Mouse (Mus musculus) embryonic facial prominence, embryonic 15.5 days (tissue): Measurements from ENCODE around the gene Ttbk2. TPM values are rescaled to one million over a fixed set of nuclear protein-coding genes. Genes with fewer than 3 reads are reported as not detected.

Experiments
- ATAC-seq: fragments of 200-750 bp; cut with Nextera tagmentation; 2 replicates; pipeline ENCODE4 v1.8.0; 2017; ENCODE audit warnings: low read depth, moderate TSS enrichment; ENCODE audit not compliant: insufficient number of reproducible peaks, low FRiP score, low TSS enrichment
- H3K27ac ChIP-seq: fragments of 300-500 bp; sonication (generic); replicated peaks from 2 replicates; pipeline ENCODE4 v1.5.1; 2015; ENCODE audit warnings: mild to moderate bottlenecking, inconsistent platforms
- H3K27me3 ChIP-seq: fragments of 300-500 bp; sonication (generic); 2 replicates; pipeline ENCODE4 v1.6.1; 2015; ENCODE audit warnings: inconsistent platforms
- H3K36me3 ChIP-seq: fragments of 300-500 bp; sonication (generic); 2 replicates; pipeline ENCODE4 v1.6.1; 2015; ENCODE audit warnings: mild to moderate bottlenecking, inconsistent platforms
- H3K4me1 ChIP-seq: fragments of 300-500 bp; sonication (generic); 2 replicates; pipeline ENCODE4 v1.6.1; 2015; ENCODE audit warnings: inconsistent platforms
- H3K4me2 ChIP-seq: fragments of 300-500 bp; sonication (generic); replicated peaks from 2 replicates; pipeline ENCODE4 v1.6.1; 2015; ENCODE audit warnings: mild to moderate bottlenecking, inconsistent platforms
- H3K4me3 ChIP-seq: fragments of 300-500 bp; sonication (generic); replicated peaks from 2 replicates; pipeline ENCODE4 v1.5.1; 2015; ENCODE audit warnings: mild to moderate bottlenecking, inconsistent platforms
- H3K9ac ChIP-seq: fragments of 300-500 bp; sonication (generic); 2 replicates; pipeline ENCODE4 v1.6.1; 2015; ENCODE audit warnings: inconsistent platforms
- H3K9me3 ChIP-seq: fragments of 300-500 bp; sonication (generic); replicated peaks from 2 replicates; pipeline ENCODE4 v1.6.1; 2016; ENCODE audit warnings: inconsistent platforms
- WGBS: fragments of 180-500 bp; shearing (Covaris S2); methylation state at CpG from one replicate; pipeline ENCODE4 v1.1.7; 2015; 5-methylcytosine and 5-hydroxymethylcytosine counted together
- polyA plus RNA-seq: library from polyadenylated mRNA; unstranded; fragments of >200 nt; fragmentation: Nextera tagmentation; extraction: Ambion mirVana; gene quantifications from 2 replicates; pipeline ENCODE4 v1.2.1, GENCODE M21; 2015

The Ttbk2 gene
- polyA plus RNA-seq, 1 experiment from 2014 or later, result 3.9 TPM

DNA sequence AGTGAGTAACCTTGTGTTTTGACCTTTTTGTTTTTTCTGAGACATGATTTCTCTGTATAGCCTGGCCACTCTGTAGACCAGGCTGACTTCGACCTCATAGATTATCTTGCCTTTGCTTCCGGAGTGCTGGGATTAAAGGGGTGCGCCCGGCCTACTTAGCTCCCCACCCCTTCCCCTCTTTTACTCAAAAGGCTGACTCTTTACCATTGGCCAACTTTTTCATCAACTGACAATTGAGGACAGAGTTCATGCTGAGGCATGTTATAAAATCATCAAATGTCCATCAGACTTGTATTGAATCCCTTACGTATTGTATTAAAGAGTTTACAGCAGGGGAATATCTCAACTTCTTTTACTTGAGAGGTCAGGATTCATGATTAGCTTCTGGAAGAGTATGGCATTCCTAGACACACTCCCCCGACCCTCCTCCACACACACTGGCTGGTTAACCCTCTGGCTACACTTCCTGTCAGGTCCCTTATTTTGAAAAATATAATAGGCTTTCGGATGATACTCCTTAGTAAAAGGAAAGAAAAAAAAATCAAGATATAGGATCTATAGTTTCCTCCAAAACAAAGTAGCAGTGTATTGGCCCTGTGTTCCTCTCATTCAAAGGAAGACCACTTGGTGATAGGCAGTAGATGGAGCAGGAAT, 118.4 kb downstream of the Ttbk2 start:
- peak overlapping the region; percentile 92 for H3K27ac ChIP-seq
- peaks cover 29% of the 10 kb centered on the region for H3K4me1 ChIP-seq
- H3K36me3 ChIP-seq, result peaks cover 17% of the 10 kb centered on the region
- peak overlapping the region; percentile 91 for H3K4me3 ChIP-seq
- no peak overlapping the region for H3K9ac ChIP-seq
- H3K9me3 ChIP-seq, result no peaks in the 10 kb centered on the region
- peak overlapping the region; percentile 91 for H3K4me2 ChIP-seq
- no peak; the same call in 1 of the 2 replicates for ATAC-seq
- WGBS, result 43% methylated on average over 7 of the region's 7 CpGs
- H3K27me3 ChIP-seq, result no peaks in the 10 kb centered on the region

- Histone ChIP-seq H3K4me3 (peak overlapping the region; percentile 91), H3K9ac (peak overlapping the region; percentile 85), H3K9me3 (no peaks in the 10 kb centered on the region), H3K36me3 (peaks cover 24% of the 10 kb centered on the region), H3K27me3 (no peaks in the 10 kb centered on the region), H3K4me2 (peak overlapping the region; percentile 91), H3K4me1 (peaks cover 29% of the 10 kb centered on the region), H3K27ac (peak overlapping the region; percentile 92)
- under 1% methylated on average over 59 of the region's 61 CpGs for WGBS
- peak; percentile 98 for ATAC-seq
Measured at GRCm38 (mm10) chr2:120731167-120731862, 119.1 kb downstream of the Ttbk2 start.

- H3K4me1 ChIP-seq, result peaks cover 29% of the 10 kb centered on the region
- H3K27ac ChIP-seq, result peak overlapping the region; percentile 92
- peak overlapping the region; percentile 85 for H3K9ac ChIP-seq
- H3K4me3 ChIP-seq, result peak overlapping the region; percentile 91
- no peaks in the 10 kb centered on the region for H3K9me3 ChIP-seq
- peaks cover 30% of the 10 kb centered on the region for H3K36me3 ChIP-seq
- H3K4me2 ChIP-seq, result peak overlapping the region; percentile 91
- ATAC-seq, result peak; percentile 62
- WGBS, result under 1% methylated on average over 42 of the region's 50 CpGs
- H3K27me3 ChIP-seq, result no peaks in the 10 kb centered on the region
Measured at GRCm38 (mm10) chr2:120730639-120731166, 119.7 kb downstream of the Ttbk2 start.

GRCm38 (mm10) chr2:120729775-120730585, 120.4 kb downstream of the Ttbk2 start:
- Histone ChIP-seq H3K27me3 (no peaks in the 10 kb centered on the region), H3K4me2 (peak overlapping the region; percentile 91), H3K9ac (peak overlapping the region; percentile 85), H3K4me1 (peaks cover 29% of the 10 kb centered on the region), H3K36me3 (peaks cover 38% of the 10 kb centered on the region), H3K9me3 (no peaks in the 10 kb centered on the region), H3K4me3 (peak overlapping the region; percentile 91), H3K27ac (peak overlapping the region; percentile 92; the same call in 1 of the 2 replicates)
- WGBS, result 9% methylated on average over 23 of the region's 23 CpGs
- no peak for ATAC-seq

DNA sequence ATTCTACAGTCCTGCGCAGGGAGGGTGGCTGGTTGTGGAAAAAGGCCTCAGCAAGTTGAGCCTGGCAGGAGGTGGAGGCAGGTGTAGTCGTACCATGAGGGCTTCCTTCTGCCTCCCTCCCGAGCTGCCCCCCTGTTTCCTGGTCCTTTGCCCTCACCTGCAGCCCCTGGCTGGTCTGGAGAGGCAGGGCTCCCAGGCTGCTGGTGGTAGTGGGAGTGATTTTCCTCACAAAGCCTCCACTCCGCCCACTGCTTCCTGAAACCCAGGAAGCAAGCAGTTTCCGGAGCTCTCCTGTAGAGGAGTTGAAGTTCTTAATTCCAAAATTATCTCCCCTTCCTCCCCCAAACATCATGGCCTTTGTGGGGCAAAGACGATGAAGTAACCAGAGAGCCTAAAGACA, 126.2 kb downstream of the Ttbk2 start:
- peaks cover 93% of the 10 kb centered on the region for H3K36me3 ChIP-seq
- H3K27ac ChIP-seq, result no peak overlapping the region
- H3K9ac ChIP-seq, result no peak overlapping the region
- H3K27me3 ChIP-seq, result no peaks in the 10 kb centered on the region
- H3K4me3 ChIP-seq, result no peak overlapping the region
- 74% methylated on average over 6 of the region's 6 CpGs for WGBS
- ATAC-seq, result no peak
- no peak overlapping the region for H3K4me2 ChIP-seq
- peaks cover 10% of the 10 kb centered on the region for H3K4me1 ChIP-seq
- no peaks in the 10 kb centered on the region for H3K9me3 ChIP-seq

- Histone ChIP-seq H3K27ac (no peak overlapping the region), H3K4me1 (0 out of 2 replicates have a peak, but pooled peaks cover 4% of the 10 kb centered on the region)
- 72% methylated on average over 4 of the region's 4 CpGs for WGBS
Measured at GRCm38 (mm10) chr2:120723621-120724020, 126.8 kb downstream of the Ttbk2 start.

GRCm38 (mm10) chr2:120722491-120722890, 127.9 kb downstream of the Ttbk2 start:
- Histone ChIP-seq H3K4me3 (no peak overlapping the region), H3K4me1 (no peaks in the 10 kb centered on the region), H3K36me3 (peaks cover 97% of the 10 kb centered on the region), H3K4me2 (no peak overlapping the region), H3K9ac (no peak overlapping the region), H3K27ac (no peak overlapping the region), H3K27me3 (no peaks in the 10 kb centered on the region), H3K9me3 (no peaks in the 10 kb centered on the region)
- no peak for ATAC-seq
- WGBS, result 77% methylated on average over 8 of the region's 8 CpGs

More at GRCm38 (mm10) chr2:120723621-120724020, 126.8 kb downstream of the Ttbk2 start:
- ATAC-seq, result no peak
- H3K9ac ChIP-seq, result no peak overlapping the region
- no peak overlapping the region for H3K4me3 ChIP-seq
- H3K4me2 ChIP-seq, result no peak overlapping the region
- H3K9me3 ChIP-seq, result no peaks in the 10 kb centered on the region
- H3K36me3 ChIP-seq, result peaks cover 97% of the 10 kb centered on the region
- no peaks in the 10 kb centered on the region for H3K27me3 ChIP-seq

DNA sequence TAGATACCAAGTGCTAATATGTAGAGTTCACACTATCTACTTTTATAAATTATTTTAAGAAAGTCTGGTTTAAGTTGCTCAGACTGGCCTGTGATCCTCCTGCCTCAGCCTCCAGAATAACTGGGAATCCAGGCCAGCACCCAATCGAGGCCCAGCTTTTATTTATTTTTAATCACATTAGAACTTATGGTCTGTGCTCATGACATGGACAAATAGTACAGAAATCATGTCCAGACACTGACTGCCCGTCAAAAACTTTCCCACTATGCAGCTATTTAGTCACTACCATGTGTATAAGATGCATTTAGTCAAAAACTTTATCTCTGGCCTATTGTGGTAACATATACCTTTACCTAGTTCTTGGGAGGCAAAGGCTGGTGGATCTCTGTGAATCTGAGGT, 128.5 kb downstream of the Ttbk2 start:
- Histone ChIP-seq H3K4me3 (no peak overlapping the region), H3K4me2 (no peak overlapping the region), H3K4me1 (no peaks in the 10 kb centered on the region), H3K9me3 (no peaks in the 10 kb centered on the region), H3K27ac (no peak overlapping the region), H3K9ac (no peak overlapping the region), H3K27me3 (no peaks in the 10 kb centered on the region), H3K36me3 (peaks cover 97% of the 10 kb centered on the region)
- no peak for ATAC-seq
- 94% methylated on average over 2 of the region's 2 CpGs for WGBS

GRCm38 (mm10) chr2:120720821-120721220, 129.6 kb downstream of the Ttbk2 start:
- Histone ChIP-seq H3K27me3 (no peaks in the 10 kb centered on the region), H3K36me3 (peaks cover 92% of the 10 kb centered on the region), H3K4me2 (no peak overlapping the region), H3K9me3 (no peaks in the 10 kb centered on the region), H3K4me3 (no peak overlapping the region), H3K27ac (no peak overlapping the region), H3K9ac (no peak overlapping the region), H3K4me1 (no peaks in the 10 kb centered on the region)
- no peak for ATAC-seq
- WGBS, result 65% methylated on average over 6 of the region's 6 CpGs

- Histone ChIP-seq H3K9me3 (no peaks in the 10 kb centered on the region), H3K4me2 (no peak overlapping the region), H3K27ac (no peak overlapping the region), H3K9ac (no peak overlapping the region), H3K4me1 (no peaks in the 10 kb centered on the region), H3K36me3 (peaks cover 89% of the 10 kb centered on the region), H3K4me3 (no peak overlapping the region), H3K27me3 (no peaks in the 10 kb centered on the region)
- no peak for ATAC-seq
- WGBS, result 94% methylated on average over 8 of the region's 8 CpGs
Measured at GRCm38 (mm10) chr2:120718496-120718895, 131.9 kb downstream of the Ttbk2 start.

DNA sequence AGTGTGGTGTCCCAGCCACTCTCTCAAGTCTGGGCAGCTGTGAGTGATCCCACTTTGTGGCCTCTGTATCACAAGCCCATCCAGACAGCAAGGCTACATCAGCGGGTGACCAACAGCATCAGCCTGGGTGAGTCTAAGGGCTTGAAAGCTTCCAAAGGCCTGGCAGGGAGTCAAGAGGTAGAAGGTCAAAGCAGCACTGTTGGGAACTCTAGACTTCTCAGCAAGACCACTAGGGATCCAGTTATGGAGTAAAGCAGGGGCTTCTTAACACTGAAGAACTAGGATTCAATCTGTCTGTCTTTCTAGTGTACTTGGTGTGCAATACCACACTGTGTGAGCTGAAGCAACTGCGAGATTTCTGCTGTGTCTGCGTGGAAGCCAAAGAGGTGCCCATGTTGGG, 137.0 kb downstream of the Ttbk2 start:
- 95% methylated on average over 3 of the region's 3 CpGs for WGBS
- ATAC-seq, result no peak
- Histone ChIP-seq H3K4me3 (no peak overlapping the region), H3K4me2 (no peak overlapping the region), H3K9ac (no peak overlapping the region), H3K4me1 (no peaks in the 10 kb centered on the region), H3K27me3 (no peaks in the 10 kb centered on the region), H3K9me3 (no peaks in the 10 kb centered on the region), H3K36me3 (peaks cover 58% of the 10 kb centered on the region), H3K27ac (no peak overlapping the region)
